Mouse (Mus musculus) bone marrow macrophage, adult 2 months (primary cell): Measurements from ENCODE around the gene Gm20661.

Experiments used
- CTCF ChIP-seq: IDR thresholded peaks from 2 replicates; pipeline ENCODE4 v1.5.1; 2012; ENCODE audit warnings: low read depth, mild to moderate bottlenecking, low read length, moderate library complexity
- POLR2A ChIP-seq: IDR thresholded peaks from 2 replicates; pipeline ENCODE4 v1.6.1; 2012; ENCODE audit warnings: mild to moderate bottlenecking, low read depth, low read length, borderline replicate concordance

- TF ChIP-seq CTCF (no peak), POLR2A (no peak)
Observed at GRCm38 (mm10) chr9:107995513-107995912, 12.7 kb downstream of the Gm20661 start.
